Mouse (Mus musculus): Measurements from ENCODE around the gene Gbp6.
"Not testable (repeated sequence)": the region's sequence is repeated elsewhere in the genome, so short reads cannot be mapped to it uniquely, and the experiment has no call there.

The Gbp6 gene

GRCm38 (mm10) chr5:105293226-105294165, at the start of gene Gbp6, which contains the start of gene Gm43302:
Gene Gbp6, minus strand, starts transcription at chr5:105293698.
Gene Gm43302, minus strand, starts transcription at chr5:105293695.
- DNase-seq (ENCODE audit: low spot score): not testable (repeated sequence)

GRCm38 (mm10) chr5:105341281-105341680, 47.8 kb upstream of the Gbp6 start:
- no peak for DNase-seq (ENCODE audit: low spot score)

GRCm38 (mm10) chr5:105322543-105322942, 29.0 kb upstream of the Gbp6 start:
- DNase-seq (ENCODE audit: low spot score): no peak

- DNase-seq (ENCODE audit: low spot score): no peak
Measured at GRCm38 (mm10) chr5:105310941-105311340, 17.4 kb upstream of the Gbp6 start.

GRCm38 (mm10) chr5:105309148-105309547, 15.7 kb upstream of the Gbp6 start:
- not testable (repeated sequence) for DNase-seq (ENCODE audit: low spot score)

GRCm38 (mm10) chr5:105306946-105307345, 13.4 kb upstream of the Gbp6 start:
- not testable (repeated sequence) for DNase-seq (ENCODE audit: low spot score)

- DNase-seq (ENCODE audit: low spot score): no peak
Measured at GRCm38 (mm10) chr5:105306159-105306581, 12.7 kb upstream of the Gbp6 start.

GRCm38 (mm10) chr5:105305671-105306070, 12.2 kb upstream of the Gbp6 start:
- DNase-seq (ENCODE audit: low spot score): not testable (repeated sequence)

- DNase-seq (ENCODE audit: low spot score): no peak
Measured at GRCm38 (mm10) chr5:105301963-105302362, 8.5 kb upstream of the Gbp6 start.

GRCm38 (mm10) chr5:105301531-105301930, 8.0 kb upstream of the Gbp6 start:
- DNase-seq (ENCODE audit: low spot score): no peak

- no peak for DNase-seq (ENCODE audit: low spot score)
Measured at GRCm38 (mm10) chr5:105295746-105296145, 2.2 kb upstream of the Gbp6 start.

GRCm38 (mm10) chr5:105292492-105292891, 1.0 kb downstream of the Gbp6 start:
- no peak for DNase-seq (ENCODE audit: low spot score)

- not testable (repeated sequence) for DNase-seq (ENCODE audit: low spot score)
Measured at GRCm38 (mm10) chr5:105290921-105291320, 2.6 kb downstream of the Gbp6 start.

- DNase-seq (ENCODE audit: low spot score): not testable (repeated sequence)
Measured at GRCm38 (mm10) chr5:105260673-105261072, 32.8 kb downstream of the Gbp6 start.

GRCm38 (mm10) chr5:105252491-105252890, 41.0 kb downstream of the Gbp6 start:
- no peak for DNase-seq (ENCODE audit: low spot score)

- DNase-seq (ENCODE audit: low spot score): not testable (repeated sequence)
Measured at GRCm38 (mm10) chr5:105244741-105245140, 48.8 kb downstream of the Gbp6 start.

- DNase-seq (ENCODE audit: low spot score): not testable (repeated sequence)
Measured at GRCm38 (mm10) chr5:105240982-105241381, 52.5 kb downstream of the Gbp6 start.

GRCm38 (mm10) chr5:105239483-105240047, 53.9 kb downstream of the Gbp6 start, which contains the start of gene Gbp10:
Gene Gbp10, minus strand, starts transcription at chr5:105239533.
- not testable (repeated sequence) for DNase-seq (ENCODE audit: low spot score)

- not testable (repeated sequence) for DNase-seq (ENCODE audit: low spot score)
Measured at GRCm38 (mm10) chr5:105238402-105238801, 55.1 kb downstream of the Gbp6 start.

GRCm38 (mm10) chr5:105236040-105236439, 57.5 kb downstream of the Gbp6 start:
- not testable (repeated sequence) for DNase-seq (ENCODE audit: low spot score)
